Mouse (Mus musculus): ENCODE results near the gene Nek5. TPM values are rescaled to one million over a fixed set of nuclear protein-coding genes. Genes with fewer than 3 reads are reported as not detected.

The Nek5 gene
- polyA plus RNA-seq, 1 experiment from 2014 or later = not detected

DNA sequence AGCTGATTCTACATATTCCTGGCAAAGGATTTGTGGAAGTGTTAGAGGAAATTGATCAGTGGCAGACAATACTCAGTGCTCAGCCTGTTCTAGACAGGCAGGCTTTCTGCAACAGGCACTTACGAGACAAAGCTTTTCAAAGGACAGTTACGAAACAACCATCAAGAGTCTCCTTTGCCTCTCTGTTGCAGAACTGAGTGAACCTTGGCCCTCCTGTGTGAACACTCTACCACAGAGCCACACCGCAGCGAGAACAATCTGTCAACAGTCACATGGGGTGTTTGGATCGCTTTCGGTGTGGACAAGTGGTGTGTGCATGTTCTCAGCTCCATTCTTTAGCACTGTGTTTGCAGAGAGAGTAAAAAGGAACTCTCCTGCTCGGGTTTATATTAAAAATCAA lies 87.8 kb downstream of the Nek5 start:
- Histone ChIP-seq H3K36me3 (replicated peaks) (no peaks in the 10 kb centered on the region), H3K4me3 (no peak overlapping the region), H3K9me3 (no peaks in the 10 kb centered on the region), H3K4me1 (peaks cover 14% of the 10 kb centered on the region), H3K27me3 (ENCODE audit: poor library complexity, severe bottlenecking) (peaks cover 13% of the 10 kb centered on the region), H3K27ac (no peak overlapping the region)
- WGBS = 90% methylated on average over 7 of the region's 7 CpGs
- DNase-seq (ENCODE audit: extremely low spot score, low spot score) = no peak

DNA sequence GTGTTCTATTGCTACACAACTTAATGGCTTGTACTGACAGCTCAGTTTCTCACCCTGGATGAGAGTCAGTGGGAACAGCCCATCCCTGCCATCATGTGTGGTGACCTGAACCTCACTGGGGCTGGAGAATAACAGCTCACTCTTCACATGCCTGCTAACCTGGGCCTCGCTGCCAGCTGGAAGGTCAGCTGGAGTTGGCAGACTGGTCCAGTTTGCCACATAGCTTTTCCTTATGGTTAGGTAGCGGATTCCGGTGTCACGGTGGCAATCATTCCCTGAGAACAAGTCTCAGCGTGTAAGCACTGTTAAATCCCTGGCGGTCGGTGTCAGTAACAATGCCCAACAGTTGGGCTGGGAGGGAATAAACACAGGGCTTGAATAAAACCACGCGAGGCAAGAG lies 88.7 kb downstream of the Nek5 start:
- Histone ChIP-seq H3K9me3 (no peaks in the 10 kb centered on the region), H3K4me3 (no peak overlapping the region), H3K27me3 (ENCODE audit: poor library complexity, severe bottlenecking) (peaks cover 13% of the 10 kb centered on the region), H3K36me3 (replicated peaks) (no peaks in the 10 kb centered on the region), H3K4me1 (peaks cover 14% of the 10 kb centered on the region), H3K27ac (no peak overlapping the region)
- DNase-seq (ENCODE audit: extremely low spot score, low spot score) = no peak
- 93% methylated on average over 9 of the region's 9 CpGs for WGBS

DNA sequence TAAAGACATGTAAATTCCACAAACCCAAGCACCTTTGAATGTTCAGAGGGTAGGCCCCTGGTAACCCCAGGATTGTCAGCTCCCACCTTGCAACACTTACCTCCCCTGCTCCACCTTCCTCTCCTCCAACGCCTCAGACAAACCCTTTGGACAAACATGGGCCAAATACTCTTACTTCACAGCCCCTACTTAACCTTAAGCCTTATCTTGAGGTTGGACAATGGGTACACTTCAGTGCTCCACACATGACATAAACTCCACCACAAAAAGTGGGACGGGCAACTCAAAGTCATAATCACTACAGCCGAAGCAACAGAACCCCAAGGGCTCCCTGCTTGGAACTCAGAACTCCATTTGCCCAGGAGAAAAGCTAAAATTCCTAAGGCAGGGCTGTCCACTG lies 93.9 kb downstream of the Nek5 start:
- Histone ChIP-seq H3K4me1 (no peaks in the 10 kb centered on the region), H3K36me3 (replicated peaks) (no peaks in the 10 kb centered on the region), H3K27me3 (ENCODE audit: poor library complexity, severe bottlenecking) (no peaks in the 10 kb centered on the region), H3K4me3 (no peak overlapping the region), H3K9me3 (no peaks in the 10 kb centered on the region), H3K27ac (no peak overlapping the region)
- WGBS = 90% methylated on average over 3 of the region's 3 CpGs
- DNase-seq (ENCODE audit: extremely low spot score, low spot score) = no peak

DNA sequence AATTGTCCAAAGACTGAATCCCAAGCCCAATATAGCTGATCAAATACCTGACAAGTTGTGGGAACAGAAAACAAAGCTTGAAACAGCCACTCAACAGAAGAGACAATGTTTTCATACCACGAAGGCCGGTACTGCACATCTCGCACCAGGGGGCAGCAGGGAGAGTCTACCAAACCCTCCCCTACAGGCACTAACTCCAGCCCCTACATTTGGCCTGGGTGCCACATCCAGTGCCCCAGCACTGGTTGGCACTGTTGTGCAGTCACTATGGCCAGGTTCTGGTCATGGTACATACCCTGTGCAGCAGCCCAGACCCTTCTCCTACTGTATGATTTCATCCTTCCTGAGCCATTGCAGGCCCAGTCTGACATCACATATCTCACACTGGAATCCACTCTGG lies 95.9 kb downstream of the Nek5 start:
- no peak overlapping the region for H3K4me3 ChIP-seq
- H3K27ac ChIP-seq = no peak overlapping the region
- WGBS = 89% methylated on average over 3 of the region's 3 CpGs
- no peaks in the 10 kb centered on the region for H3K27me3 ChIP-seq (ENCODE audit: poor library complexity, severe bottlenecking)
- H3K4me1 ChIP-seq = no peaks in the 10 kb centered on the region
- H3K9me3 ChIP-seq = no peaks in the 10 kb centered on the region
- DNase-seq (ENCODE audit: extremely low spot score, low spot score) = no peak
- H3K36me3 ChIP-seq (replicated peaks) = no peaks in the 10 kb centered on the region

DNA sequence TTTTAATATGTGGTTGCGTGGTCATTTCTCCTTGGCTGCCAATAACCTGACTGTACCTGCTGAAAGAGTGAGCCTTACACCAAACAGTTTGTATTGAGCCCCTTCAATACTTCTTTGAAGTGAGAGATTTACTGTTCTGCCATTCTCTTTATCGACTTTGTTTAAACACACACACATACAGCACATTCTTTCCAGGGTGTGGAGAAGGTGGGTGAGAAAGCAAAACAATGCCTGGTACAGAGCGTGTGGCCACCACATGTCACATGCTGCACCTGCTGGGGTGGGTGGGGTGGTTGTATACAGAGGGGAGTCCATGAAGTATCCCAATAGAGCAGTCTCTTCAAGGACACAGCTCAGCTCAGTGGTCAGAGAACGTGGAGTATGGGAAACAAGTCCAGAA lies 99.6 kb downstream of the Nek5 start:
- H3K4me3 ChIP-seq = no peak overlapping the region
- H3K27me3 ChIP-seq (ENCODE audit: poor library complexity, severe bottlenecking) = peaks cover 19% of the 10 kb centered on the region
- WGBS = 87% methylated on average over 4 of the region's 4 CpGs
- no peaks in the 10 kb centered on the region for H3K4me1 ChIP-seq
- no peaks in the 10 kb centered on the region for H3K9me3 ChIP-seq
- no peak for DNase-seq (ENCODE audit: extremely low spot score, low spot score)
- H3K36me3 ChIP-seq (replicated peaks) = no peaks in the 10 kb centered on the region
- H3K27ac ChIP-seq = no peak overlapping the region

Other genes starting within 250 kb of the Nek5 start
- not detected in 2 replicates for gene Defb9, start 239.6 kb downstream of the Nek5 start, polyA plus RNA-seq (2016; fragmentation: Nextera tagmentation; extraction: Ambion mirVana)
- not detected in 2 replicates for gene Defb11, start 218.6 kb downstream of the Nek5 start, polyA plus RNA-seq (2016; fragmentation: Nextera tagmentation; extraction: Ambion mirVana)
- not detected in 2 replicates for gene Defb15, start 192.3 kb downstream of the Nek5 start, polyA plus RNA-seq (2016; fragmentation: Nextera tagmentation; extraction: Ambion mirVana)
- gene Defb35, start 186.7 kb downstream of the Nek5 start, polyA plus RNA-seq (2016; fragmentation: Nextera tagmentation; extraction: Ambion mirVana) = not detected in 2 replicates
- gene Defb13, start 178.3 kb downstream of the Nek5 start, polyA plus RNA-seq (2016; fragmentation: Nextera tagmentation; extraction: Ambion mirVana) = not detected in 2 replicates
- gene Fam90a1a, start 166.3 kb downstream of the Nek5 start, polyA plus RNA-seq (2016; fragmentation: Nextera tagmentation; extraction: Ambion mirVana) = not detected in 2 replicates
- not detected in 2 replicates for gene Ccdc70, start 155.3 kb downstream of the Nek5 start, polyA plus RNA-seq (2016; fragmentation: Nextera tagmentation; extraction: Ambion mirVana)
- gene Atp7b, start 64.7 kb downstream of the Nek5 start, polyA plus RNA-seq (2016; fragmentation: Nextera tagmentation; extraction: Ambion mirVana) = 2.3 and 2.7 TPM in 2 replicates
- 34.6 and 41.6 TPM in 2 replicates for gene Alg11, start 64.3 kb downstream of the Nek5 start, polyA plus RNA-seq (2016; fragmentation: Nextera tagmentation; extraction: Ambion mirVana)
- 5.8 and 6.1 TPM in 2 replicates for gene Nek3, start 41.4 kb upstream of the Nek5 start, polyA plus RNA-seq (2016; fragmentation: Nextera tagmentation; extraction: Ambion mirVana)
- gene Ckap2, start 60.8 kb upstream of the Nek5 start, polyA plus RNA-seq (2016; fragmentation: Nextera tagmentation; extraction: Ambion mirVana) = 57.3 and 59.8 TPM in 2 replicates
- 45.8 and 46.3 TPM in 2 replicates for gene Vps36, start 67.8 kb upstream of the Nek5 start, polyA plus RNA-seq (2016; fragmentation: Nextera tagmentation; extraction: Ambion mirVana)
- gene Thsd1, start 102.3 kb upstream of the Nek5 start, polyA plus RNA-seq (2016; fragmentation: Nextera tagmentation; extraction: Ambion mirVana) = 9.8 and 10.5 TPM in 2 replicates
- not detected in 2 replicates for gene Tpte, start 158.4 kb upstream of the Nek5 start, polyA plus RNA-seq (2016; fragmentation: Nextera tagmentation; extraction: Ambion mirVana)

All from forebrain, embryonic 10.5 days (tissue).